Mouse (Mus musculus) myocyte (in vitro differentiated cells): Measurements from ENCODE around the gene Id3.

Source experiments
- E2F4 ChIP-seq: IDR thresholded peaks from one replicate; pipeline ENCODE4 v1.6.1; 2011; ENCODE audit warnings: mild to moderate bottlenecking, control low read depth, moderate library complexity; ENCODE audit not compliant: insufficient read depth
- MYOD1 ChIP-seq, 3 experiments: IDR thresholded peaks; one replicate each; pipeline ENCODE4 v1.6.1; 2011; ENCODE audit warnings: control low read depth in 2 of 3, low read depth in 2 of 3, mild to moderate bottlenecking in 2 of 3, moderate library complexity in 1 of 3; ENCODE audit not compliant: insufficient read length in 2 of 3, control insufficient read depth in 1 of 3
- POLR2A ChIP-seq: IDR thresholded peaks from one replicate; pipeline ENCODE4 v1.6.1; 2011; ENCODE audit warnings: low read depth, mild to moderate bottlenecking, control low read depth, moderate library complexity; ENCODE audit not compliant: insufficient read length
- SRF ChIP-seq: IDR thresholded peaks from one replicate; pipeline ENCODE4 v1.6.1; 2011; ENCODE audit warnings: low read depth; ENCODE audit not compliant: control insufficient read depth, insufficient read length
- USF1 ChIP-seq: IDR thresholded peaks from one replicate; pipeline ENCODE4 v1.6.1; 2011; ENCODE audit warnings: low read depth, mild to moderate bottlenecking, control low read depth, moderate library complexity

GRCm38 (mm10) chr4:136149734-136150133 is 6.4 kb downstream of the Id3 start:
- TF ChIP-seq E2F4 (no peak), USF1 (no peak), POLR2A (no peak), MYOD1 (IDR thresholded peaks at IDR 0.05; ENCODE audit: control insufficient read depth in 1 of 3, insufficient read length in 2 of 3, low read depth in 2 of 3) (no peak), SRF (no peak)
